Mouse (Mus musculus): ENCODE results near the gene Adcy4.

DNA sequence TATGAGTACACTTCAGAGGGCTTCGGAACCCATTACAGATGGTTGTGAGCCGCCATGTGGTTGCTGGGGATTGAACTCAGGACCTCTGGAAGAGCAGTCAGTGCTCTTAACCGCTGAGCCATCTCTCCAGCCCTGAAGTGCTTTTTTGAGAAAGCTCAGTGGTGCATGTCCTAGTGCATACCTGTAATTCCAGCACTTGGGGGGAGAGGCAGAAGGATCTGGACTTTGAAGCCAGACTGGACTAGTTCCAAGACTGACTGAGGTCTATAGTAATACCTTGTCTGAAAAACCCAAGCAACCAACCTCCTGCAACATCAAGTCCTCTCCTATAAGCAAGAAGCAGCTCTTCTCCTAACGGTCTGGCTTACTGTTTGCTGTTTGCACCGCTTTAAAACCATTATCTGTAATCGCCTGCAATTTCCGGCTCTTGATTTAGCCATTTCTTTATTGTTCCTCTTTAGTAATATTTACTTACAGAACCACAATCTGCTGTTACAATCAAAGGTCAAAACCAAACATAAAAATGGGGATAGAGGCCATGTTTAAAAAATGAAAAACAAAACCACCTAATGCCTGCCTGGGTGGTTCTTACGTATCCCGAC is 46.7 kb downstream of the Adcy4 start:
- no peak for TF ChIP-seq CTCF (IDR thresholded peaks at IDR 0.05; ENCODE audit: borderline replicate concordance, extremely low read depth, insufficient read depth, insufficient read length)
- TF ChIP-seq POLR2A (IDR thresholded peaks at IDR 0.05; ENCODE audit: borderline replicate concordance, extremely low read depth, insufficient read depth, insufficient read length, poor library complexity, severe bottlenecking): no peak

Data from brain, embryonic 14.5 days (tissue).